Mouse (Mus musculus): ENCODE data around the gene Abcd3. TPM values are rescaled to one million over a fixed set of nuclear protein-coding genes. Genes with fewer than 3 reads are reported as not detected.

Gene Abcd3
- polyA plus RNA-seq, 1 experiment from 2014 or later: 90.5 TPM

DNA sequence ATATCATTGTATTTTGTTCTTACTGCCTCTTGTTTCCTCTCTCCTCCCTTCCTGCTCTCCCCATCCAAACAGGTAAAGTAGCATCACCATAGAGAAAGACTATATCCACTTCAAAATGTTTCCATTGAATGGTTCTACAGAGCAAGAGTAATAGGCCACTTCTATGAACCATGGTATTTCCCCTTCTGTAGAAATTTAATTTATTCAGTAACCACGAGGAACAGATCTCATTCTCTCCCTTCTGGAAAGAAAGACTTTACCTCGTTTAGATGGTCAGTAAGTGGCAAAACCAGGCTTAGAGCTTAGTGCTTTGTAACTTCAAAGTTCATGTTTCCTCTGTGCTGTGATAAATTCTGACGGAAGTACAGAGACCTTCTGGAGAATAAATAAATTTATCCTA, 28.9 kb upstream of the Abcd3 start:
- ATAC-seq (ENCODE audit: insufficient read depth, low FRiP score): no peak
- Histone ChIP-seq H3K27ac (ENCODE audit: low read length) (no peak overlapping the region), H3K9me3 (replicated peaks; ENCODE audit: control insufficient read depth, low read length) (no peaks in the 10 kb centered on the region), H3K4me1 (ENCODE audit: control insufficient read depth, insufficient read depth, low read length) (no peaks in the 10 kb centered on the region), H3K4me2 (ENCODE audit: low read depth, low read length) (no peak overlapping the region), H3K4me3 (replicated peaks; ENCODE audit: low read length) (no peak overlapping the region), H3K27me3 (ENCODE audit: control insufficient read depth, insufficient read depth, low read length) (no peaks in the 10 kb centered on the region), H3K36me3 (ENCODE audit: control insufficient read depth, insufficient read depth, low read length) (no peaks in the 10 kb centered on the region), H3K9ac (ENCODE audit: low read length) (no peak overlapping the region)
- WGBS: 76% methylated on average over 3 of the region's 3 CpGs

DNA sequence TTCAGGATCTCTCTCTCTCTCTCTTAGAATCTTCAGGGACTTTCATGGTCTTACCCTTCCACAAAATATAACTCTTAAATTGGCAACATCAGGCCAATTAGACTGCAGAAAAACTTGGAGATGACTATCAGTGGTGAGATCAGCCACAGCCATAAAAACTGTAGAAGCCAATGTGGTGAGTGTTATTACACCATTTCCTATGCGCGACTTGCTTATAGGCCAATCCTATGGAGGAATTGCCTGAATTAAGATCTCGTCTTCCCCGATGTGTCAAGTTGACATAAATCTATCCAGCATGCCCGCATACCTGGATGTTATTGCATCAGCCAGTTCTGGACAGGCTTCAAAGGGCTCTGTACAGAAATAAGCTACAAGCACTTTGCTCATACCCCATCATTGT, 28.2 kb upstream of the Abcd3 start:
- 89% methylated on average over 5 of the region's 5 CpGs for WGBS
- Histone ChIP-seq H3K4me1 (ENCODE audit: control insufficient read depth, insufficient read depth, low read length) (no peaks in the 10 kb centered on the region), H3K36me3 (ENCODE audit: control insufficient read depth, insufficient read depth, low read length) (no peaks in the 10 kb centered on the region), H3K4me3 (replicated peaks; ENCODE audit: low read length) (no peak overlapping the region), H3K27ac (ENCODE audit: low read length) (no peak overlapping the region), H3K27me3 (ENCODE audit: control insufficient read depth, insufficient read depth, low read length) (no peaks in the 10 kb centered on the region), H3K9me3 (replicated peaks; ENCODE audit: control insufficient read depth, low read length) (no peaks in the 10 kb centered on the region), H3K9ac (ENCODE audit: low read length) (no peak overlapping the region), H3K4me2 (ENCODE audit: low read depth, low read length) (no peak overlapping the region)
- no peak for ATAC-seq (ENCODE audit: insufficient read depth, low FRiP score)

DNA sequence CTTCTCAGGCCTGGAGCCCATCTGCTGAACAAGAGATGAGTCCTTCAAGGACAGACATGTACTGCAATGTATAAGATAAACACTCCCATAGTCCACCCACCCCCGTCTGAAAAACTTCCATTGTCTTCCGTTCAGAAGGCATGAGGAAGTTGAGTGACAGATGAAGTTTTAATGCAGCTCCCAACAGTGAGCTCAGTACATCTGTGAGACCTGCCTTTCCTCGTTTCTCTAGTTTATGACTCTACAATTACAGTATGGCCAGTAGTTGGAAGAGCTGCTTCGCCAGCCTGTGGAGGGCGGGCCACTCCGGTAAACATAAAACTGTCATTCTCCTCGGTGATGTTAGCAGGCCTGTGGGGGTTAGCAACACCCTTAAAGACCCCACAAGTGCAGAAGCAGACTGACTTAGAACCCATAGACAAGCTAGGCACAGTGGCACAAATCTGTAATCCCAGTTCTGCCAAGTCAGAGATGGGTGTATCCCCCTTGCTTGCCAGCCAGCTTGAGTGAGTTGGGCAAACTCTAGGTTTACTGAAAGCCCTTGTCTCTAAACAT, 27.3 kb upstream of the Abcd3 start:
- H3K4me2 ChIP-seq (ENCODE audit: low read depth, low read length): no peak overlapping the region
- H3K9me3 ChIP-seq (replicated peaks; ENCODE audit: control insufficient read depth, low read length): no peaks in the 10 kb centered on the region
- no peaks in the 10 kb centered on the region for H3K4me1 ChIP-seq (ENCODE audit: control insufficient read depth, insufficient read depth, low read length)
- H3K27ac ChIP-seq (ENCODE audit: low read length): no peak overlapping the region; the same call in 1 of the 2 replicates
- no peaks in the 10 kb centered on the region for H3K36me3 ChIP-seq (ENCODE audit: control insufficient read depth, insufficient read depth, low read length)
- H3K9ac ChIP-seq (ENCODE audit: low read length): no peak overlapping the region
- no peak for ATAC-seq (ENCODE audit: insufficient read depth, low FRiP score)
- 45% methylated on average over 7 of the region's 7 CpGs for WGBS
- H3K27me3 ChIP-seq (ENCODE audit: control insufficient read depth, insufficient read depth, low read length): no peaks in the 10 kb centered on the region
- H3K4me3 ChIP-seq (replicated peaks; ENCODE audit: low read length): no peak overlapping the region

DNA sequence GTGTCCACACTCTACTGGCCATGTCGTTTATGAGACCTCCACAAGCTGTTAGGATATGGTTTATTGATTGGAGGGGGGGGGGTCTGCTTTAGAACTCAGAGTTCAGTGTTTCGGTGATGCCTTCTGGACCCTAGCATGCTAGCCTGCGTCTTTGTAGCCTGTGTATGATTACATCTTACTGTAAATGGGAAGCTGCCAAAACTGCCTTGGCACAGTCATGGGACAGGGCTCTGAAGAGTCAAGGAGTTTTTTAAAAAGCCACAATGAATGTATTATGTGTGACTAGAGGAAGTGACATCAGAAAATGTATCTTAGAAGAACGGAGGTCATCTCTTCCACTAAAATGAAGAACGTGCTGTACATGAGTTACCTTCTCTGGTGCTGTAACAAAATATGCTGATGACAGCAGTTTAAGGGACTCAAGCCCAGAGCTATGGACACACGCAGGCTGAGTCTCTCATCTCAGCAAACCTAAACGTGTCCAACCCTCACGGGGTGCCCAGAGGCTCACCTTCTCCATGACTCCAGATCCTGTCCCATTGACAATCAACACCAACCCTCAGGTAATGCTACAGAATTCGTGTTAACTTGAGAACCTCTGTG, 26.4 kb upstream of the Abcd3 start:
- no peak overlapping the region for H3K4me2 ChIP-seq (ENCODE audit: low read depth, low read length)
- 68% methylated on average over 9 of the region's 9 CpGs for WGBS
- H3K27ac ChIP-seq (ENCODE audit: low read length): no peak overlapping the region

DNA sequence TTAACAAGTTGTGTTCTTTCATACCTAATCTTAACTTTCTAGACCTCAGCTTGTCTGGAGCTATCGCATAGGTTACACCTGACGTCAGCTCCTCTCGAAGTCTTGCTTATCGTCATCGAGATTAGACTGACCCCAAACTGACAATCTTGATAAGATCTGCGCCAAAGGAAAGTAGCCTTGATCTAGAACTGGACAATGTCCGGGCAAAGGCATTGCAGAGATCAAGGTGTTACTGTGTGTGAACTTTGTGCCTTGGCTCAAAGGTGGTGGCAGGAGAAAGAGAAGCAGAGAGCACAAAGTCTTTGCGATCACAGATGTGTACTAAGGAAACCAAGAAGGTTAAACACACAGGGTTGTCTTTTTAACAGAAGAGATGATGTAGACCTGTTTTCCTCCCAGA, 25.2 kb upstream of the Abcd3 start:
- H3K4me1 ChIP-seq (ENCODE audit: control insufficient read depth, insufficient read depth, low read length): no peaks in the 10 kb centered on the region
- no peak overlapping the region for H3K27ac ChIP-seq (ENCODE audit: low read length)
- no peak overlapping the region for H3K4me2 ChIP-seq (ENCODE audit: low read depth, low read length)
- no peak overlapping the region for H3K4me3 ChIP-seq (replicated peaks; ENCODE audit: low read length)
- H3K27me3 ChIP-seq (ENCODE audit: control insufficient read depth, insufficient read depth, low read length): no peaks in the 10 kb centered on the region
- ATAC-seq (ENCODE audit: insufficient read depth, low FRiP score): no peak
- H3K36me3 ChIP-seq (ENCODE audit: control insufficient read depth, insufficient read depth, low read length): no peaks in the 10 kb centered on the region
- WGBS: 77% methylated on average over 8 of the region's 8 CpGs
- no peak overlapping the region for H3K9ac ChIP-seq (ENCODE audit: low read length)
- H3K9me3 ChIP-seq (replicated peaks; ENCODE audit: control insufficient read depth, low read length): no peaks in the 10 kb centered on the region

More for the DNA sequence above, 26.4 kb upstream of the Abcd3 start:
- no peaks in the 10 kb centered on the region for H3K9me3 ChIP-seq (replicated peaks; ENCODE audit: control insufficient read depth, low read length)
- H3K27me3 ChIP-seq (ENCODE audit: control insufficient read depth, insufficient read depth, low read length): no peaks in the 10 kb centered on the region
- H3K4me3 ChIP-seq (replicated peaks; ENCODE audit: low read length): no peak overlapping the region
- H3K36me3 ChIP-seq (ENCODE audit: control insufficient read depth, insufficient read depth, low read length): no peaks in the 10 kb centered on the region
- H3K9ac ChIP-seq (ENCODE audit: low read length): no peak overlapping the region
- no peaks in the 10 kb centered on the region for H3K4me1 ChIP-seq (ENCODE audit: control insufficient read depth, insufficient read depth, low read length)
- ATAC-seq (ENCODE audit: insufficient read depth, low FRiP score): no peak

DNA sequence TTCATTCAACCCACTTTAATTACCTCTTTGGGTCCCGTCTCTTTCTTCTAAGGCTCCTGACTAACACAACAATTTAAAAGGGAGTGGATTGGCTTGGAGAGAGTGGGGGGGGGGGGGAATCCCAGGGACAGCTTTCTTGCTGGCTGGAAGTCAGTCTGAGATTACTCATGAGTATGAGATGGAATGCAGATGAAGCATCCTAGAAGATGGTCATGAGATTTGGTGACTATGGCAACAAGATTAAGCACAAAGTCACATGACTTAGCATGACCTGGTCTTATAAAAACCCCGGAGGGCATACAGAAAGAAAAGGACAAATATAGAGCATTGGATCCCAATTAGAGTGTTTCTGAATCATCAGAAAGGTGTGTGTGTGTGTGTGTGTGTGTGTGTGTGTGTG, 19.6 kb upstream of the Abcd3 start:
- no peak overlapping the region for H3K27ac ChIP-seq (ENCODE audit: low read length)
- no peak overlapping the region for H3K4me2 ChIP-seq (ENCODE audit: low read depth, low read length)
- no peaks in the 10 kb centered on the region for H3K9me3 ChIP-seq (replicated peaks; ENCODE audit: control insufficient read depth, low read length)
- no peaks in the 10 kb centered on the region for H3K36me3 ChIP-seq (ENCODE audit: control insufficient read depth, insufficient read depth, low read length)
- WGBS: 67% methylated on average over 2 of the region's 2 CpGs
- H3K9ac ChIP-seq (ENCODE audit: low read length): no peak overlapping the region
- H3K27me3 ChIP-seq (ENCODE audit: control insufficient read depth, insufficient read depth, low read length): no peaks in the 10 kb centered on the region
- H3K4me3 ChIP-seq (replicated peaks; ENCODE audit: low read length): no peak overlapping the region
- H3K4me1 ChIP-seq (ENCODE audit: control insufficient read depth, insufficient read depth, low read length): no peaks in the 10 kb centered on the region
- no peak for ATAC-seq (ENCODE audit: insufficient read depth, low FRiP score)

DNA sequence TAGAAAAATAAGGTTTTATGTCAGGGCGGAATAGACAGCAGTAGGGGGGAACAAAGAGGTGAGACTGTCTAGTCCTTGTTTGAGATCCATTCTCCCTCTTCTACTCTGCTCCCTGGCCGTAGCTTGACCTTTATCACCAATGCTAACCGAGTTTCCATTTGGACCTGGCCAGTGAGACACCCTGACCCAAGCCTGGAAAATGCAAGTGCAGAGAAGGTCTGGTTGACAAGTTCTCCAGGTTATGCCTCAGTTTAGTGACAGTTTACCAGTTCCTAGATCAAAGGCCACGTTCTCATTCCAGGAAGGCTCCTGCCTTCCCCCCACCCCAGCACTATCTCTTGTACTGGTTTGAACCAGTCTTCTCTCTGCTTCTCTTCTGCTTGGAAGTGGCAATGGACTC, 19.1 kb upstream of the Abcd3 start:
- no peaks in the 10 kb centered on the region for H3K27me3 ChIP-seq (ENCODE audit: control insufficient read depth, insufficient read depth, low read length)
- WGBS: 66% methylated on average over 4 of the region's 4 CpGs
- H3K9me3 ChIP-seq (replicated peaks; ENCODE audit: control insufficient read depth, low read length): no peaks in the 10 kb centered on the region
- no peaks in the 10 kb centered on the region for H3K4me1 ChIP-seq (ENCODE audit: control insufficient read depth, insufficient read depth, low read length)
- no peak overlapping the region for H3K9ac ChIP-seq (ENCODE audit: low read length)
- no peak for ATAC-seq (ENCODE audit: insufficient read depth, low FRiP score)
- no peak overlapping the region for H3K27ac ChIP-seq (ENCODE audit: low read length)
- no peak overlapping the region for H3K4me3 ChIP-seq (replicated peaks; ENCODE audit: low read length)
- no peaks in the 10 kb centered on the region for H3K36me3 ChIP-seq (ENCODE audit: control insufficient read depth, insufficient read depth, low read length)
- H3K4me2 ChIP-seq (ENCODE audit: low read depth, low read length): no peak overlapping the region

DNA sequence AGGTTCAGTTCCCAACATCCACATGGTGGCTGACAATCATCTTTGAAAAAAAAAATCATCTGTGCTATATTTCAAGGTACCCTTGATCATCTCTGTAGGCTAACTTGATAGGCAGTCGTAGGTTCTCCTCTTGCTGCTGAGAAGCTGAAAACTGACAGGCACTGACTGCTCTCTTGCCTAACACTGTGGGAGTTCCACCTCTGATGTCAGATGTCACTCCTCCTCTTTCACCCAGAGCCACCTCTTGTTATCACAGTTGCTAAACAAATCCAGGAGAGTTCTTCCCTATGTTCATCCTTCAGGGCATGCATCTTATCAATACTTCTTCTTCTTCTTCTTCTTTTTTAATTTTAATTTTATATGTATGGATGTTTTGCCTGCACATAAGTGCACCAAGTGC, 10.0 kb upstream of the Abcd3 start:
- Histone ChIP-seq H3K27me3 (ENCODE audit: control insufficient read depth, insufficient read depth, low read length) (no peaks in the 10 kb centered on the region), H3K9me3 (replicated peaks; ENCODE audit: control insufficient read depth, low read length) (no peaks in the 10 kb centered on the region; the same call in 1 of the 2 replicates), H3K27ac (ENCODE audit: low read length) (no peak overlapping the region), H3K4me1 (ENCODE audit: control insufficient read depth, insufficient read depth, low read length) (peaks cover 3% of the 10 kb centered on the region), H3K4me2 (ENCODE audit: low read depth, low read length) (no peak overlapping the region), H3K4me3 (replicated peaks; ENCODE audit: low read length) (no peak overlapping the region), H3K36me3 (ENCODE audit: control insufficient read depth, insufficient read depth, low read length) (no peaks in the 10 kb centered on the region), H3K9ac (ENCODE audit: low read length) (no peak overlapping the region)
- no peak for ATAC-seq (ENCODE audit: insufficient read depth, low FRiP score)
- 81% methylated on average over 1 of the region's 1 CpGs for WGBS

DNA sequence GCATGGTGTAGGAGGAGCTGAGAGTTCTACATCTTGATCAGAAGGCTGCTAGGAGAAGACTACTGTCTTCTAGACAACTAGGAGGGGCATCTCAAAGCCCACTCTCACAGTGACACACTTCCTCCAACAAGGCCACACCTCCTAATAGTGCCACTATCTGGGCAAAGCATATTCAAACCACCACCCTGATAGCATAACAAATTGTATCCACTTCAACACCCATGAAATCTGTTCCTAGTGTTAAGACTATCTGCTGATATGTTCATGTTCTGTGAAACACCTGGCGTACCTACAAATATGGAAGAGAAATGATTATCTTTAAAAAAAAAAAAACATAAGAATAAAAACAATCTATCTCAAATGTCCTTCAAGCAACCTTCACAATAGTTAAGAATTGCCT, 9.2 kb upstream of the Abcd3 start:
- Histone ChIP-seq H3K36me3 (ENCODE audit: control insufficient read depth, insufficient read depth, low read length) (no peaks in the 10 kb centered on the region), H3K4me3 (replicated peaks; ENCODE audit: low read length) (no peak overlapping the region)
- 76% methylated on average over 1 of the region's 1 CpGs for WGBS

More for the DNA sequence above, 9.2 kb upstream of the Abcd3 start:
- no peak for ATAC-seq (ENCODE audit: insufficient read depth, low FRiP score)
- no peak overlapping the region for H3K9ac ChIP-seq (ENCODE audit: low read length)
- no peaks in the 10 kb centered on the region; the same call in 1 of the 2 replicates for H3K9me3 ChIP-seq (replicated peaks; ENCODE audit: control insufficient read depth, low read length)
- H3K4me2 ChIP-seq (ENCODE audit: low read depth, low read length): no peak overlapping the region
- H3K27me3 ChIP-seq (ENCODE audit: control insufficient read depth, insufficient read depth, low read length): no peaks in the 10 kb centered on the region
- no peak overlapping the region for H3K27ac ChIP-seq (ENCODE audit: low read length)
- peaks cover 3% of the 10 kb centered on the region for H3K4me1 ChIP-seq (ENCODE audit: control insufficient read depth, insufficient read depth, low read length)
